Mouse (Mus musculus): ENCODE measurements around the gene Inka1.

DNA sequence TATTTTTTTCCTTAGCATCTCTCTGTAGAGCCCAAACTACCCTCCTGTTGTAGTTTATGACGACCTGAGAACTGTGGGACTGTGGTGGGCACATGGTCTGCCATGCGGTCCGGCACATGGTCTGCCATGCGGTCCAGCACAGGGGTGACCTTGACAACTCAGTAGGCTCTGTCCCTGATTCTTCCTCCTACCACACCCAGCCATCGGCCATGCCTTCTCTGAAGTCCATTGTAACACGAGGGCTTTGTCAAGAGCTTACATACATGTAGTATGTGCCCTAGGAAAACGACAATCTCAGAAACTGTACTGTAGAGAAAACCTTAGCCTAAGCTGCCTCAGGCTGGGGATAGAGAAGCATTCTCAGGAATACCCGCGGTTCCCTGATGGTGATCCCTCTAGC lies 21.0 kb downstream of the Inka1 start:
- no peak for TF ChIP-seq CTCF (IDR thresholded peaks at IDR 0.05; ENCODE audit: low read depth)
- no peak for TF ChIP-seq EP300 (IDR thresholded peaks at IDR 0.05; ENCODE audit: low read depth)

Data from liver, postnatal 0 days (tissue).